Mouse (Mus musculus): ENCODE results near the gene Tmem14c.
A peak's percentile ranks its signal among the peaks of the same experiment; 100 is the strongest.
"Not testable (repeated sequence)": the region's sequence is repeated elsewhere in the genome, so short reads cannot be mapped to it uniquely, and the experiment has no call there.

Gene Tmem14c

DNA sequence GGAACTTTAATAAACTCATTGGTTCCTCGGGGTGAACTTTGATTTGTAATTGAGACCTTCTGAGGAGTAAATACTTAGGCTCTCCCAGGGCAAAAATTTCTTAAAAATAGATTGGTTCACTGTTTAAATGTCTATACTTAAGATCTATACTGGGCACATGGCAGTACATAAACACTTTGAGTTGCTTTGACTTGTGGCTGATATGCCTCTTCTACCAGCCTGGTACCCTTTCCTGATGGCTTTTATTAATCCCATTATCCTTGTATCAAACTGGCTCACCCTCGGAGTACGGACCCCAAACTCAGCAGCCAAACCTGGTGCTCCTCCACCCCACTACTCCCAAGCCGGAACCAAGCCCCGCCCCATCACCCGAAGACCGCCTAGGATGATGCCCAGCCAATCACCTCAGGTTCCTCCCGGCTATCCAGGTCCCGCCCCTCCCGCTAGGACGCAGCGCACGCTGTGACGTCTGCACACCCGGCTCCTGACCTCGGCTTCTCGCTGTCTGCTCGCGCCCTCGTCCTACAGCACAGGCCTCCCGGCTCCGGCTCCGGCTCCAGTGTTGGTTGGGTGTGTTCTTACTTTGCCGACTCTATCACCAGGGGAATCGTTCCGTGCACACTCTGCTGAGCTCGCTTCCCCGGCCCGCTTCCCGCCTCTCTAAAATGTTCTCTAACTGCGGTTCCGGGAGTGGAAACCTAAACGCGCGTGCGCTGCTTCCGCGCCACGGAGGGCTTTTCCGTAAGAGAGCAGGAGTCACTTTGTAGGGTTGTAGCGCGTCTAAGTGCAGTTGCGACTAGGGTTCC, at the start of gene Tmem14c:
Gene Tmem14c, plus strand, starts transcription at position 464 of the 806 bp plus-strand sequence.
- DNase-seq (ENCODE audit: low spot score in 2 of 2), result peak; percentile 77 to 88

- DNase-seq (ENCODE audit: low spot score in 2 of 2), result no peak
Observed at GRCm38 (mm10) chr13:40967609-40968008, 48.5 kb upstream of the Tmem14c start.

GRCm38 (mm10) chr13:40968564-40968963, 47.5 kb upstream of the Tmem14c start:
- no peak for DNase-seq (ENCODE audit: low spot score in 2 of 2)

- no peak for DNase-seq (ENCODE audit: low spot score in 2 of 2)
Observed at GRCm38 (mm10) chr13:40969761-40970390, 46.2 kb upstream of the Tmem14c start.

GRCm38 (mm10) chr13:40971261-40971660, 44.8 kb upstream of the Tmem14c start:
- no peak for DNase-seq (ENCODE audit: low spot score in 2 of 2)

DNA sequence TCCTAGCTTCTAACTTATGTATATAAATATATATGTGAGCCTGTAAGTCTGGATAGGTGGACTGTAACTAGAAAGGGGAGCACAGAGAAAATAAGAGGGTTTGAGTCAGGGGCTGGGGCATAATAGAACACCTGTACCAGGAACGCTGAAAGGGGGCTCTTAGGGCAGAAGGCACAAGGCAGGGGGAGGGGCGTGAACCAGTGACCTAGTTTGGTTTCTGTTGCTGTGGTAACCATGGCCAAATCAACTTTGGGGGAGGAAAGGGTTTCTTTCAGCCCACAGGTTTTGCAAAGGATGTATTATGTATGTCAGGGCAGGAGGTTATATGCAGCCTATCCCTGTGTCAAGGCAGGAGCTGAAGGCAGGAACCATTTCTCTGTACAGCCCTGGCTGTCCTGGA, 44.3 kb upstream of the Tmem14c start:
- DNase-seq (ENCODE audit: low spot score in 2 of 2), result no peak

- no peak for DNase-seq (ENCODE audit: low spot score in 2 of 2)
Observed at GRCm38 (mm10) chr13:40972976-40973375, 43.1 kb upstream of the Tmem14c start.

- peak in 1 of 2 experiments; percentile 8 for DNase-seq (ENCODE audit: low spot score in 2 of 2)
Observed at GRCm38 (mm10) chr13:40977609-40978008, 38.5 kb upstream of the Tmem14c start.

DNA sequence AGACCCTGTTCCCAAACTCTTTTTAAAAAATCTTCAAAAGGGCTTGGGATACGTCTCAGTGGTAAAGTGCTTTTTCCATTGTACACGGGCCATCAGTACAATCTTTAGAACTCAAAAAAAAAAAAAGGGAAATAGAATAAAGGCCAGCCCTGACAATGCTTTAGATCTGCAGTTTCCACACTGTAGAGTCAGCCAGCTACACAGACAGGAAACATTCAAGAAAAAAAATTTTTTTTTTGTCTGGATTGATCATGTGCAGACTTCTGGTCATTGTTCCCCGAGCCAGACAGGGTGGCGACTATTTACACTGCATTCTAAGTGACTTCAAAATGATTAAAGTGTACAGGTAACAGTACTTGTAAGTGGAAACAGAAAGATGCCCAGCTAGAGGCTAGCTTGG, 37.4 kb upstream of the Tmem14c start:
- DNase-seq (ENCODE audit: low spot score in 2 of 2), result no peak

DNA sequence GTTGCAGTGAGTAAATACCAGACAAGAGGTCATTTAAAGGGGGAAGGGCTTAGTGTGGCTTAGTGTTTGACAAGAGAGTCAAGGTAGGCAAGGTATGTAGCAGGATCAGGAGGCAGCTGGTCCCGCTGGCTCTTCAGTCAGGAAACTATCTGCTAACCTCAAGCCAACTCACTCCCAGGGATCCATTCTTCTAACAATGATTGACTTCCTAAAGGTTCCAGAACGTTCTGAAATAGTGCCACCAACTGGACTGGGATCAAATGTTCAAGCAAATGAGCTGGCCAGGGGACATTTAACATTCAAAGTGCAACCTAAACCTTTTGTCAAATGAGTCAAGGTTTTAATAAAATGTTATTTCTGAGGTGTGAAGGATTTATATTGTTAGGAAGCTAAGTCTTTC, 36.8 kb upstream of the Tmem14c start:
- DNase-seq (ENCODE audit: low spot score in 2 of 2), result no peak

DNA sequence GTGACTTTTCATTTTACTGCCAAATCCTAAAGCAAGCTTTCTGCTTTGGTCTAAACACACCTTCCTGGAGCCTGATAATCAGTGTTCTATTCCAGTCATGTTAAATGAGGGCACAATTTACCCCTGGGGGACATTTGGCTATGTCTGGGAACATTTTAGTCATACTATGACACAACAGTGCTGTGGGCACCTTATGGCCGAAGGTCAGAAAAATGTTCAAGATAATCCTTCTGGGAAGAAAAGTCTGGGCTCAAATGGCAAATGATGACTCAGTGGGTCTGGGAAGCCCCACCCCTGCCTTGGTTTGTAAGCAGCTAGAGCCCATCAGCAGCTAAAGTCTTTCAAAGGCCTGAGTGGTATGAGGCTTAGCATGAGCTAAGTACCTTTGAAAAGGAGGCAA, 33.3 kb upstream of the Tmem14c start:
- no peak for DNase-seq (ENCODE audit: low spot score in 2 of 2)

- DNase-seq (ENCODE audit: low spot score in 2 of 2), result no peak
Observed at GRCm38 (mm10) chr13:40986081-40986480, 30.0 kb upstream of the Tmem14c start.

- not testable (repeated sequence) for DNase-seq (ENCODE audit: low spot score in 2 of 2)
Observed at GRCm38 (mm10) chr13:40987608-40988303, 28.3 kb upstream of the Tmem14c start.

- DNase-seq (ENCODE audit: low spot score in 2 of 2), result no peak
Observed at GRCm38 (mm10) chr13:40988418-40988817, 27.7 kb upstream of the Tmem14c start.

DNA sequence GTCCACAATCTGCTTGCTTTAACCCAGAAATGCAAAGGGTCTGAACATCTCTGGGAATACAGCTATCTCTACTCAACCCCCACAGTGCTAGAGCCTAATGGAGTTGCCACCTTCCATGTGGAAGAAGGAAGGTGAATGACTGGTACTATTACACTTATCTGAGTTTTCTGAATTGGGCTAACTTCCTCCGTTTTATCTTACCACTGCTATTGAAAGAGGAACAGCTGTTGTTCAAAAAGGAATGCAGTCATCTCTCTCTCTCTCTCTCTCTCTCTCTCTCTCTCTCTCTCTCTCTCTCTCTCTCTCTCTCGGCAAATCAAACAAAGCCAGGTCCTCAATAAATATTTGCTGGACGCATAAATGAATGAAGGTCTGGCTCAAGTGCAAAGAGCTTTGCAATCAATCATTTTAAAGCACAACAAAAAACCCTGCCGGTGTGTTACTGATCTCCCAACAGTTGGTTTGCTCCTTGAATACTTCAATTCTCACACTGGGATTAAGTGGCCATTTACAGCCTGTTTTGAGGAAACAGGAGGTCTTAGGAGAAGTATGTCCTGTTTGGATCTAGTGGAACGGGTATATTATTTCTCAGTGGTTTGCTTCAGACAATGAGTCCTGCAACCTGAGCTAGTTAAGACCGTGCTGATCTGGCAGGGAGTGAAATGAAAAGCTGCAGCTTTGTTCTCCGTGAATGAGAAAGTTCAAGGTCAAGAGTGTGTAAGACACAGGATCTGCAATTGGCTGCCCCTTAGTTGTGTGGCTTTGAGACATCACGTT, 21.4 kb upstream of the Tmem14c start:
- DNase-seq (ENCODE audit: low spot score in 2 of 2), result no peak

DNA sequence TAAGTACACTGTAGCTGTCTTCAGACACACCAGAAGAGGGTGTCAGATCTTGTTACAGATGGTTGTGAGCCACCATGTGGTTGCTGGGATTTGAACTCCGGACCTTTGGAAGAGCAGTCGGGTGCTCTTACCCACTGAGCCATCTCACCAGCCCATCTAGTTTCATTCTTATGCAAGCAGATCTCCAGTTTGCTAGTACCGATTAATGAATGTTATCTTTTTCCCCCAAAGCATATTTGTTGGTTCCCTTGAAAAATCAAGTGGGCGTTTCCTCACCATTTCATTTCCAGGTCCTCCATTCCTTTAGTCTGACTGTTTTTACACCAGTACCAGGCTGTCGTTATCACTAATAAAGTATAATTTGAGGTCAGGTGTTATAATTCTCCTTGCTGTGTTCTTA, 17.6 kb upstream of the Tmem14c start:
- DNase-seq (ENCODE audit: low spot score in 2 of 2), result not testable (repeated sequence)

DNA sequence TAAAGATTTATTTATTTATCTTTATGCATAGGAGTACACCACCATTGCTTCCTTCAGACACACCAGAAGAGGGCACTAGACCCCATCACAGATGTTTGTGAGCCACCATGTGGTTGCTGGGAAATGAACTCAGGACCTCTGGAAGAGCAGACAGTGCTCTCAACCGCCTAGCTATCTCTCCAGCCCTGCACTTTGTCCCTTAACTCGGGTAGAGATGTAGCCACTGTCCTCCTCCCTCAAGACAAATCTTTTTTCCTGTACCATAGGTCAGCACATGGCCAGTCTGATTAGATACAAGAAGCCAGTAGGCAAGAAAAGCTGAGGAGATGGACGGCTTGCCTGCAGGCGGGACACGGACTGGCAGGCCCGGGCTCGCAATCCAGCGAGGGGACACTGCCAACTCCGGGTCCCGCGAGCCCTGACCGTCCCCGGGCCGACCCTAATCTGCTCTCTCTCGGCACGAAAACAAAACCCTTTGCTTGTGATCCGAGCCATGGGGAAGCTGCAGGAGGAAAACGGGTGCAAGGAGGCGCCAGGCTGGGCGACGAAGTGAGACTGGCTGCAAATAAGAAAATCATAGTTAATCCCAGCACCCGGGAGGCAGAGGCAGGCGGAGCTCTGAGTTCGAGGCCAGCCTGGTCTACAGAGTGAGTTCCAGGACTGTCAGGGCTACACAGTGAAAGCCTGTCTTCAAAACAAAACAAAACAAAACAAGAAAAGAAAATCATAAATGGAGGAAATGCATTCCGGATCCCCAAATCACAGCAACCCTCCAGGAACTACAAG, 15.8 kb upstream of the Tmem14c start:
- DNase-seq (ENCODE audit: low spot score in 2 of 2), result peak; percentile 21 to 42

DNA sequence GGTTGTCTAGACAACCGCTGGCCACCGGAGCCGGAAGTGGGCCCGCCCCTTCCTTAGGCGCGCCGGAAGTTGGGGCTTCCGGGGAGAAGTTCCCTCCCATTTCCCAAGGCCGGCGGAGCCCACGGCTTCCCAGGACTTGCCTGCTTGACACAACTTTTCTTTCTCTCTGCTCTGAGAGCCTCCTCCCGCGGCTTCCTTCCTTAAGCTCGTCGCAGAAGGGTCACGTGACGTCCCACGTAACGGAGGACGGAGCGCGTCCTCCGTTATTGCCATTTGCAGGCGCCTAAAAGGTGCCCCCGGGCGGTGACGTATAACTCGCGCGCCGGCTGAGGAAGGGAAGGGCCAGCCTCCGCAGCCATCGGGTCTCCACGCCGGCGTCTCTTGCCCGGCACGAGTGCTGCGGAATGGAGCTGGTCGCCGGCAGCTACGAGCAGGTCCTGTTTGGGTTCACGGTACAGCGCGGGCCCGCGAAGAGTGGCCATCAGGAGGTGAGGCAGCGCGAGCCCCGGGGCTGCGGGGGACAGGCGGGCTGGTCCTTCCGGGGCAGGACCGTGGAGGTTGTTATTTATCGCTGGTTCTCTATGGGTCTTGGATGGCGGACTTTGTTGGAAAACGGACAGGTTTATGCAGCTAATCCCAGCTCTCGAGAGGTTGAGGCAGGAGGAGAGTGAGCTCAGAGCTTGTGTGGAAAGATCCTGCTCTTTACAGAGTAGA, 15.0 kb upstream of the Tmem14c start, which contains the start of gene Pak1ip1:
Gene Pak1ip1, plus strand, starts transcription at position 98 of the 714 bp plus-strand sequence.
- peak; percentile 91 to 92 for DNase-seq (ENCODE audit: low spot score in 2 of 2)

DNA sequence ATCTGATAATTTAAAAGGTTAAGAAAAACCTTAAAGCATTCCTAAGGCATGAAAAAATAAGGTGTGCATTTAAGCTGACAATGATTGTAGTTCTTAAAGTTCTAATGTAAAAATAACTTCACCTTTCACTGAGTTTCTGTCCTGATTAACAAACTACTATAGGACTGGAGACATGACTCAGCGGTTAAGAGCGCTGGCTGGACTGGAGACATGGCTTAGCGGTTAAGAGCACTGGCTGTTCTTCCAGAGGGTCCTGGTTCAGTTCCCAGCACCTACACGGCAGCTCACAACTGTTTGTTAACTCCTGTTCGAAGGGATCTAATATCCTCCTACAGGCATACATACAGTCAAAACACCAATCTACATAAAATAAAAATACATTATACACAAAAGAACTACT, 14.1 kb upstream of the Tmem14c start:
- no peak for DNase-seq (ENCODE audit: low spot score in 2 of 2)

GRCm38 (mm10) chr13:41006244-41006643, 9.8 kb upstream of the Tmem14c start:
- DNase-seq (ENCODE audit: low spot score in 2 of 2), result no peak
